Mouse (Mus musculus): ENCODE data around the gene Gm20388. TPM values are rescaled to one million over a fixed set of nuclear protein-coding genes. Genes with fewer than 3 reads are reported as not detected.

The Gm20388 gene
- polyA plus RNA-seq, 1 experiment from 2014 or later: not detected

DNA sequence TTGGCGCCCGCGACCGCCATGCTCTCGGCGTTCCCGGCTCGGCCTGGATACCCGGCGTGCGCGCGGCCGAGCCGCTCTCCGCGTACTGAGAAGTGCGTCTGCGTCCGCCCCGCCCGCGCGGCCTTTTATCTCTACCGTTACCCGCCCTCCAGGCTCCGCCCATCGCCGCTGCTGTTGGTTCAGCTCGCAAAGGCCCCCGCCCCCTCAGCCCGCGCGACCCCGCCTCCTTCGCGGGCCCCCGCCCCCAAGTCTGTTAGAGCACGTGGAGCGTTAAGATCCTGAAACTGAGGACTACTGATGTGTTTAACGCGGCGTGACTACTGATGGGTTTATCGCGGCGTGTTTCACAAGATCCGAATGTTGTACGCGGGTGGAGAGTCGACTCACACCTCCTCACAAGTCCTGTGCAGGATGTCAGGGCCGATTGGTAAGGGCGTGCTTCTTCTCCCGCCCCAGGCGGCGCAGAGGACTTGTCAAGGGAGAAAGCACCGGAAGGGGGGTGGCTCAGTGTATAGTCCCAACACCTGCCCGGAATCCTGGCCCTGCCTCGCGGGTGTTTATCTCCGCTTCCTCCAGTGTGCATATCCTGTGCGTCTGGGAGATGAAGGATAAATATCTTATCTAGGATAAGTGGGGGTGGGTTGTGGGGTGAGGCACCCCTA is 1997.1 kb downstream of the Gm20388 start, which contains the start of gene Slc7a5:
Gene Slc7a5, minus strand, starts transcription at position 108 of the 662 bp plus-strand sequence.
- peak; percentile 85 for ATAC-seq
- Histone ChIP-seq H3K27ac (peak within 1 kb of the TSS; percentile 76), H3K4me1 (peaks cover 82% of the 10 kb centered on the region), H3K27me3 (replicated peaks) (no peaks in the 10 kb centered on the region), H3K4me2 (peak within 1 kb of the TSS; percentile 75), H3K4me3 (peak within 1 kb of the TSS; percentile 89), H3K36me3 (peaks cover 30% of the 10 kb centered on the region), H3K9me3 (replicated peaks) (no peaks in the 10 kb centered on the region), H3K9ac (peak within 1 kb of the TSS; percentile 90)
- under 1% methylated on average over 59 of the region's 61 CpGs for WGBS (ENCODE audit: insufficient replicate concordance)

DNA sequence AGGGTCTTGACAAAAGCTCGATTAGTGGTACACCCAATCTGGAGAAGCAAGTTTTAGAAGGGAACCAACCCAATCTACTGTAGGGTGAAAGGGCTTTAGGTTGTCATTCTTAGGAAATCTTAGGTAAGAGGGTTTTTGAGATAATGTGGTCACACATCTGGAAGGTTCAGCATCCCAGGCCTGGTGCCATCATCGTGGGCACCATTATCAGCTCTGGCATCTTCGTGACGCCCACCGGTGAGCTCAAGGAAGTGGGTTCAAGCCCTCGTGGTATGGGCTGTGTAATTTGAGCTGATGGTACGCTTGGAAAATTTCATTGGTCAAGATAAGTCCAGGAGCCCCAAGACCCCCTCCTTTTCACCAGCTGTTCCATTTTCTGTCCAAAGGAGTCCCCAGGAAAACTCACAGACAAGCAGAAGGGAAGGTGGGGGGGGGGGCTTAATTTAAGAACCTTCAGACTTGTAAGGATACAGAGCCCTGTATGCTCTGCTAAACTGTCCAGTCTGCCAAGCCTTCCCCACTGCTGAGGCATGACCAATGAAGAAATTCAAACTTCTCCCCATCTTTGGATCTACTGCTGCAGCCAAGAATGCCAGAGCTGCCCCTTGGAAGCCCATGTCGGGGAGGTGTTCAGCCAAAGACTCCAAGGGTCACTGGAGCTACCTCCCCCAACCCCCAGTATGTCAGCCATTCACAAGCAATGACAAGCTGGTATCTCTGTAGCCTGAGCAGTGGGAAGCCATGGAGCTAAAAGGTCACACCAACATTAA is 1997.9 kb downstream of the Gm20388 start:
- H3K9me3 ChIP-seq (replicated peaks): no peaks in the 10 kb centered on the region
- peak overlapping the region; percentile 75 for H3K4me2 ChIP-seq
- H3K4me3 ChIP-seq: peak overlapping the region; percentile 89
- H3K9ac ChIP-seq: peak overlapping the region; percentile 39
- no peak for ATAC-seq
- H3K27me3 ChIP-seq (replicated peaks): no peaks in the 10 kb centered on the region
- H3K36me3 ChIP-seq: peaks cover 21% of the 10 kb centered on the region
- H3K4me1 ChIP-seq: peaks cover 82% of the 10 kb centered on the region
- 23% methylated on average over 8 of the region's 8 CpGs for WGBS (ENCODE audit: insufficient replicate concordance)
- H3K27ac ChIP-seq: peak overlapping the region; percentile 66

- Histone ChIP-seq H3K9me3 (replicated peaks) (no peaks in the 10 kb centered on the region), H3K9ac (0 out of 2 replicates have a peak overlapping the region, but pooled peaks have one; percentile 39), H3K4me2 (peak overlapping the region; percentile 75), H3K4me3 (no peak overlapping the region), H3K27me3 (replicated peaks) (no peaks in the 10 kb centered on the region), H3K4me1 (peaks cover 77% of the 10 kb centered on the region), H3K27ac (no peak overlapping the region), H3K36me3 (peaks cover 15% of the 10 kb centered on the region)
- ATAC-seq: no peak
- WGBS (ENCODE audit: insufficient replicate concordance): 51% methylated on average over 8 of the region's 8 CpGs
These were observed 1998.5 kb downstream of the Gm20388 start for GRCm38 (mm10) chr8:121909148-121909541.

GRCm38 (mm10) chr8:121909663-121910062 is 1999.0 kb downstream of the Gm20388 start:
- H3K9me3 ChIP-seq (replicated peaks): no peaks in the 10 kb centered on the region
- ATAC-seq: no peak
- no peak overlapping the region for H3K4me3 ChIP-seq
- no peak overlapping the region for H3K27ac ChIP-seq
- H3K4me2 ChIP-seq: peak overlapping the region; percentile 29
- no peaks in the 10 kb centered on the region for H3K27me3 ChIP-seq (replicated peaks)
- peaks cover 10% of the 10 kb centered on the region for H3K36me3 ChIP-seq
- peaks cover 72% of the 10 kb centered on the region for H3K4me1 ChIP-seq
- H3K9ac ChIP-seq: no peak overlapping the region
- WGBS (ENCODE audit: insufficient replicate concordance): 4% methylated on average over 6 of the region's 6 CpGs

DNA sequence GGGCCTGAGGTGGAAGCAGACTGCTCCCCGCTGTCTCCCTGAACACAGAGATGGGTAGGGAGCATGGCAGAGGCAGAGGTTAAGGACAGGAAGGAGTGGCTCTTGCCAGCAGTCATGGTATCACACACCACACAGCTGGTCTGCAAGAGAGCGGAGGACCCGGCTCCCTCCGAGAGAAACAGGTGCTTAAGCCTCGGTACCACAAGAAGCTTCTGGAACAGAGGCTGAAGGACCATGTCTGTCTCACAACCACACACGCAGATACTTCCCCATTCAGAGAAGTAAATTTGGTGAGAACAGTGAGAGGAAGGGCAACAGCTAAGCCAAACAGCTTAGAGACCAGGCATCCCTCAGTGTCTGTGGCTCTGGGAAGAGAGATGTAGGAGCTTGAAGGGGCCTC is 2000.8 kb downstream of the Gm20388 start:
- no peaks in the 10 kb centered on the region for H3K36me3 ChIP-seq
- ATAC-seq: no peak
- no peak overlapping the region for H3K27ac ChIP-seq
- H3K4me1 ChIP-seq: peaks cover 56% of the 10 kb centered on the region
- 63% methylated on average over 6 of the region's 6 CpGs for WGBS (ENCODE audit: insufficient replicate concordance)
- no peaks in the 10 kb centered on the region for H3K27me3 ChIP-seq (replicated peaks)
- H3K9ac ChIP-seq: no peak overlapping the region
- H3K4me3 ChIP-seq: no peak overlapping the region
- no peaks in the 10 kb centered on the region for H3K9me3 ChIP-seq (replicated peaks)
- no peak overlapping the region for H3K4me2 ChIP-seq

DNA sequence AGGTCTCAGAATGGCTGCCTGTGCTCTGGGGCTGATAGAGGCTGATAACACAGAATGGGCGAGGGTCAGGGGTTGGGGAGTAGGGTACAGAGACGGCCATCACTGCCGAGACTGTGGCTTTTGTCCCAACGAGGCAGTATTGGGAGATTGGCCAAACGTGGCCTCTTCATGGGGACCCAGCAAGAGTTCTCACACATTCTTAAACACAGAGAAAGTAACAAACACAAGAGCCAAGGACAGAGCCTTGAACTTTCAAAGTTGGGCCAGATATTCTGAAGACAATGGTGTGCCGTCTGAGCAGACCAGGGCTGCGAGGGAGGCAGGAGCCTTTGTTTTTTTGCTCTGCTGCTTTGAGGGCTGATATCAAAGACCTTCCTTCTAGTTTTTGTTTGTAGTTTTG is 2001.3 kb downstream of the Gm20388 start:
- Histone ChIP-seq H3K27me3 (replicated peaks) (no peaks in the 10 kb centered on the region), H3K4me1 (peaks cover 56% of the 10 kb centered on the region), H3K27ac (0 out of 2 replicates have a peak overlapping the region, but pooled peaks have one; percentile 10), H3K9ac (no peak overlapping the region), H3K4me2 (no peak overlapping the region), H3K4me3 (no peak overlapping the region), H3K36me3 (no peaks in the 10 kb centered on the region), H3K9me3 (replicated peaks) (no peaks in the 10 kb centered on the region)
- ATAC-seq: no peak
- WGBS (ENCODE audit: insufficient replicate concordance): 62% methylated on average over 7 of the region's 7 CpGs

GRCm38 (mm10) chr8:121912831-121913230 is 2002.2 kb downstream of the Gm20388 start:
- H3K36me3 ChIP-seq: no peaks in the 10 kb centered on the region
- H3K9ac ChIP-seq: no peak overlapping the region
- 52% methylated on average over 3 of the region's 3 CpGs for WGBS (ENCODE audit: insufficient replicate concordance)
- H3K27ac ChIP-seq: 0 out of 2 replicates have a peak overlapping the region, but pooled peaks have one; percentile 10
- no peaks in the 10 kb centered on the region for H3K9me3 ChIP-seq (replicated peaks)
- ATAC-seq: peak; percentile 50; the same call in 1 of the 2 replicates
- H3K4me1 ChIP-seq: peaks cover 55% of the 10 kb centered on the region
- H3K4me3 ChIP-seq: no peak overlapping the region
- no peak overlapping the region for H3K4me2 ChIP-seq
- no peaks in the 10 kb centered on the region for H3K27me3 ChIP-seq (replicated peaks)

GRCm38 (mm10) chr8:121913378-121913777 is 2002.7 kb downstream of the Gm20388 start:
- no peak for ATAC-seq
- no peaks in the 10 kb centered on the region for H3K36me3 ChIP-seq
- H3K9me3 ChIP-seq (replicated peaks): no peaks in the 10 kb centered on the region
- peaks cover 49% of the 10 kb centered on the region for H3K4me1 ChIP-seq
- H3K27ac ChIP-seq: 0 out of 2 replicates have a peak overlapping the region, but pooled peaks have one; percentile 32
- WGBS (ENCODE audit: insufficient replicate concordance): 76% methylated on average over 8 of the region's 8 CpGs
- no peaks in the 10 kb centered on the region for H3K27me3 ChIP-seq (replicated peaks)
- no peak overlapping the region for H3K4me3 ChIP-seq
- peak overlapping the region; percentile 14; the same call in 1 of the 2 replicates for H3K9ac ChIP-seq
- H3K4me2 ChIP-seq: no peak overlapping the region

DNA sequence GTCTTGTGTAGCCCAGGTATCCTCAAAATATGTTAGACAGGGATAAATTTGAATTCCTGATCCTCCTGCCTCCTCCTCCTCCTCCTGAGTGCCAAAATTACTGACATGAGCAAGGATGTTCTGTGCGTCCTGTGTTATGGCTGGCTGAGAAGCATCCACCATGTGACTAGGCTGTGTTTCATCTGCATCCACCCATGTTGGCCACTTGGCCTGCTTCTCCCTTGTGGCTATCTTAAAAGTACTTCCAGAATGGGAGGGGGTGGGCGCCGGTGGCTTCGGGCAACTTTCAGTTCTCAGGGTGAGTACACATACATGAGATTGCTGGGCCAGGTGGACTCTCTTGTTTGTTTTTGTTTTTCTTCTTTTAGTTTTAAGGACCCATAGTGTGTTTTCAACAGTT is 2008.5 kb downstream of the Gm20388 start:
- 67% methylated on average over 4 of the region's 4 CpGs for WGBS (ENCODE audit: insufficient replicate concordance)

DNA sequence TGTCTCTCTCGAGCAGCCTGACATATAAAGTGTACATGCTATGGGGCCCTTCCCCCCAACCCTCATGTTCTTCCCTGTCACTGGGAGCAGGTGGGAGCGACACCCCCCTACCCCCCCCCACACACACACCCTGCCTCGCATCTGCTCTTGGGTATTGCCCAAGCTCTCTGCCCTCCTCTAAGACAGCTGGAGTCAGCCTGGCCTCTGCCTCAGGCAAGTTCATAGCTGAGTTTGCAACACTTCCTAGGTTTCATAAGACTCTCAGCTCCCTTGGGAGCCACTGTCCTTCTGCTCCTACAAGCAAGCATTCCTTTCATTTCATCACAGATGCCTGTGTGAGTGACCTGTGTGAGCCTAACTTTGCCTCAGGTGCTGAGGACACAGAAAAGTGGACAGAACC is 2009.1 kb downstream of the Gm20388 start:
- Histone ChIP-seq H3K4me3 (no peak overlapping the region), H3K9me3 (replicated peaks) (no peaks in the 10 kb centered on the region), H3K27ac (no peak overlapping the region), H3K4me1 (no peaks in the 10 kb centered on the region), H3K4me2 (no peak overlapping the region), H3K36me3 (no peaks in the 10 kb centered on the region), H3K9ac (no peak overlapping the region), H3K27me3 (replicated peaks) (no peaks in the 10 kb centered on the region)
- 48% methylated on average over 3 of the region's 3 CpGs for WGBS (ENCODE audit: insufficient replicate concordance)
- no peak for ATAC-seq

More for the DNA sequence above, 2008.5 kb downstream of the Gm20388 start:
- H3K4me3 ChIP-seq: no peak overlapping the region
- no peaks in the 10 kb centered on the region for H3K9me3 ChIP-seq (replicated peaks)
- H3K4me2 ChIP-seq: no peak overlapping the region
- no peak for ATAC-seq
- H3K27ac ChIP-seq: no peak overlapping the region
- H3K9ac ChIP-seq: no peak overlapping the region
- H3K36me3 ChIP-seq: no peaks in the 10 kb centered on the region
- no peaks in the 10 kb centered on the region for H3K4me1 ChIP-seq
- no peaks in the 10 kb centered on the region for H3K27me3 ChIP-seq (replicated peaks)

GRCm38 (mm10) chr8:121921582-121921981 is 2010.9 kb downstream of the Gm20388 start:
- Histone ChIP-seq H3K9me3 (replicated peaks) (no peaks in the 10 kb centered on the region), H3K36me3 (no peaks in the 10 kb centered on the region), H3K4me1 (no peaks in the 10 kb centered on the region), H3K27ac (no peak overlapping the region), H3K27me3 (replicated peaks) (no peaks in the 10 kb centered on the region), H3K9ac (no peak overlapping the region), H3K4me2 (no peak overlapping the region), H3K4me3 (no peak overlapping the region)
- 68% methylated on average over 8 of the region's 8 CpGs for WGBS (ENCODE audit: insufficient replicate concordance)
- no peak for ATAC-seq

DNA sequence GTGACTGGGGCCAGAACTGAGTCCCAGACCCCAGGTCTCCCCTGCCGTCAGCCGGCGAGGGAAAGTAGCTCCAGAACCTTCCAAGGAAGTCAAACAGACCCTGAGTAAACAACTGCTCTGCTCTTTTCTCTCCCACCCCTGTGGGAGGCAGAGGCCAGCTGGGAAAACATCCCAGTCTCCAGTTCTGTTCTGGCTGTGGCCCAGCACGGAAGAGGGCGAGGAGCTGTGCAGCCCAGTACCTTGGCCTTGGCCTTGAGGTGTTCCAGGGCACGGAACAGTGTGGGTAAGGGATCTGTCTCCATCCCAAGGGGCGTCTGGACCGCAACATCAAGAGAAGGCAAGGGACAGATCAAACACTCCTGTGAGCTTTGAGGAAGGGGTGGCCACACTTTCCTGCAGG is 2011.5 kb downstream of the Gm20388 start:
- Histone ChIP-seq H3K4me1 (no peaks in the 10 kb centered on the region), H3K4me2 (no peak overlapping the region), H3K27ac (no peak overlapping the region), H3K36me3 (no peaks in the 10 kb centered on the region), H3K4me3 (no peak overlapping the region), H3K27me3 (replicated peaks) (no peaks in the 10 kb centered on the region), H3K9me3 (replicated peaks) (no peaks in the 10 kb centered on the region), H3K9ac (no peak overlapping the region)
- no peak for ATAC-seq
- WGBS (ENCODE audit: insufficient replicate concordance): 59% methylated on average over 8 of the region's 8 CpGs

Data from liver, embryonic 12.5 days (tissue).